Mouse (Mus musculus) fibroblast of lung, adult 2 months (primary cell): ENCODE measurements around the gene Snd1.
A peak's percentile ranks its signal among the peaks of the same experiment; 100 is the strongest.

Source experiments
- DNase-seq: peaks from one replicate; pipeline ENCODE4 v3.0.0-alpha.2; 2011; ENCODE audit warnings: low read depth

Gene Snd1

GRCm38 (mm10) chr6:28546943-28547342 lies 72.0 kb downstream of the Snd1 start:
- no peak for DNase-seq

DNA sequence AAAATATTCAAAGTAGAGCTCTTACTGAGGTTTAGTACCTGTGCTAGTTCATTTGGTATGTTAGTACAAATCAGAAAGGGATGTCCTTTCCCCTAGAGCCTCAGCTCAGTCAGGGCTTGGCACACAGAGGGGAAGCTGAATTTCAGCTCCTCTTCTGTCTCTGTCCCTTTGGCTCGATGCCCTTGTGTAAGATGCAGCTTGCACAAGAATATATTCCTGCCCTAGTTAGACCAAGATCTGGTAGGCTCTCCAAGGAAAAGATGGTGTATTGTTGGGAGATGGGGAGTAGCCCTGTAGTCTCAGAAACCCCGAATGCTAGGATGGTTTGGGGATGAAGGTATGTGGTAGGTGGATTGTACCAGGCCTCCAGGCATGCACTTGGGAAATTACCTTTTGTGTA lies 74.4 kb downstream of the Snd1 start:
- DNase-seq: no peak

DNA sequence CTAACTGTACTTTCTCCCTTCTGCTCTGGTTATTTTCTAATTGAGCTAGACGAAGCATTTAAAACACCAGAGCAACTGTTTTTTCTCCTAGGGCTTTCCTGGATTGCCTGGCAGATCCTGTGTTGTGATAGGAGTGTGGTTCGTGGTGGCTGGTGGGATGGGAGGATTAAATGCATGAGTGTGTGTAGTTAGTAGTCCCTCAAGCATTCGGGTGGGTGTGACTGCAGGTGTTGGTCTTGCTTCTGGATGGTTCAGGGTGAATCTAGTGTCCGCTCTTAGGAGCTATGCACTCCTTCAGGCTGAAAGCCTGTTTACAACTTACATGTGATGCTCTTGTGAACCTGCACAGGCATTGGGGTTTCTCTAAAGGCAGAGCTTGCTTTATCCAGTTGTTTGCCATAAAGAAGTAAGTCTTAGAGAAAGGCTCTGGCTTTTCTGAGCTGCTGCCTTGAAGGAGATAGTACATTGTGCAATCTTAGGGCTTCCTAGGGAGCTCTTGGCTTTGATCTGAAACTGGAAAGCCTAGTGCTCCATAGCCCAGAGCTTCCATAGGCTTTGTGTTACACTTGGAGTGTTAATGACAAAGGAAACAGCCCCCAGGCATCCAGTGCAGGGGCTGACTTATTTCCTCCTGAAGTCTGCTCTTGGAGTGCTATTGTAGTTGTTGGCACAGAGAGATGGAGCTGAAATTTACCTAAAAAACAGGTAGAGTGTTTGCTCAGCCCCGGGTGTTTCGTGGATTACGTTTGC lies 75.5 kb downstream of the Snd1 start:
- DNase-seq: no peak

GRCm38 (mm10) chr6:28554470-28554869 lies 79.5 kb downstream of the Snd1 start:
- DNase-seq: no peak

DNA sequence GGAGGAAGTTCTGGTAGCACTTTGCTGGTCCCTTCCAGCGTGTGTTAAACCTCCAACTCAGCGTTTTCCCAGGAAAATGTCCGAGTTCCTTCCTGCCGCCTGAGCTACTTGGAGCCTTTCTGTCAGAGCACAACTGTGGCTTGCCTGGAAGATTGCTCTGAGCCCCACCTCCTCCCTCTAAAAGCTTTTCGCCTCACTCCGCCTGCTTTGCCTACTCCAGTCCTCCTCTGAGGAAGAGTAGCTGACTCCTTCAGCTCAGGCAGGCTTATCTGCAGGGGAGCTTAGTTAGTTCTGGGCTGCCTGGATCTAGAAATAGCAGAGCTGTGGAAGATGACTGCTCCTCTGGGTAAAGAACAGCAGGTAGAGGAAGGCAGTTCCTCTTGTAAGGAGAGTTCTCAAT lies 80.1 kb downstream of the Snd1 start:
- DNase-seq: no peak

- no peak for DNase-seq
These were observed 80.5 kb downstream of the Snd1 start for GRCm38 (mm10) chr6:28555428-28555827.

DNA sequence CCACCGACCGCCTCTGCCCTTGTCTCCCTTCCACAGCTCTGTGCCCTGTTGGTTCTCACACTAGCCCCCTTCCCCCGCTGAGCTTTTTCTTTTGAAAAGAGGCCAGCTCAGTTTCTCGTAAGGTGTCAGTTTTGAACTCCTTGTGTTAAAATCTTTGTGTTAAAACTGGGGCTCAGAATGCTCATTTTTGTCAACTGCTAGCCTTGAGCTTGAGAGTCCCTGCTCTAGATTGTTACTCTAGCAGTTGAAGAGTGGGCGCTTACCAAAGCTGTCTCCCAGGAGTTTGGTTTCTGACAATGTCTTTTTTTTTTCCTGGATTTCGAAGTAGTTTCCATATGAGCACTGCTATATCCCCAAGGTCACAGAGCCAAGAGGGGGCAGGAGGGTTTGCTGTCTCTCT lies 82.8 kb downstream of the Snd1 start:
- DNase-seq: no peak

DNA sequence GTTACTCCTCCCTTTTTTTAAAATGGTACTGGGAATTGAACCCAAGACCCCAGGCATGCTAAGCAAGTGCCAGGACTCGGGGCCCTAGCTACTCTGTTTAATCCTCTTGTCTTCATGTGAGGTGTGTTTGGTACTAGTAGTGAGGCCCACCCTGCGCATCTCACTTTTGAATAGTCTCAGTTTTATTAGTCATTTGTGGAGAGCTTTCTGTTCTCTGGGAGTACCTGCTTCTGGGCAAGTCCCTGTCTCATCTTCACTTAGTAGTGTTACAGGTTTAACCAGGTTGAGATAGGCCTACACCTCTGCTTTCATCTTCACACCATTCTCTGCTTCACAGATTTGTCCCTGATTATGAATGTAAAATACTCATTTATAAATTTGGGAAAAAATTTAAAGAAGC lies 84.5 kb downstream of the Snd1 start:
- DNase-seq: no peak

DNA sequence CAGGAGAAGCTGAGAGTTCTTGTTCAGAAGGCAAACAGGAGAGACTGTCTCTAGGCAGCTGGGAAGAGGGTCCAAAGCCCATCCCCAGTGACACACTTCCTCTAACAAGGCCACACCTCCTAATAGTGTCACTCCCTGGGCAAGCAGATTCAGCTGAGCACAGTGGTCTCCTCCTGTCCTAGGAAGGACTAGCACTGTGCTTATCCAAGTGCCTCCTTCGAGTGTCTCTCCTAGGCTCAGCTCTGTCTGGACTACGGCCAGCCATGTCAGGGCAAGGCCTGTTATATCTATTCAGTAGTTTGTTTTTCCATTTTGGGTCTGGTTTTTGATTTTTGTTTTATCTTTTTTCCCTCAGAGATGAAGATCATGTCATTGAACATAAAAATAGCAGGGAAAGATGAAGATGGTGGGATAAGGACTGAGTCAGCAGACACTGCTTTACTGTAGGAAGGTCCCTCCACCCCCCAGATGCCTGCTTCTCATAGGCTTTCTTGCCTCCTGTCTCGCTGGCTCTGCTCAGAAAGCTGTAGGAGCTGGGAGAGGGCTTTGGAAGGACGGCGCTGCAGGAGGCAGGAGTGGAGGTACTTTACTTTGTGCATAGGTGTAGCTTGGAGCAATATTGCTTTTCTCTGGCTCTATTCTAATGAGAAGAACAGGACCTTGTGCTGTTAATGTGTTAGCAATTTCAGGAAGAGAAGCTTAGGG lies 86.5 kb downstream of the Snd1 start:
- no peak for DNase-seq

- DNase-seq: no peak
These were observed 87.5 kb downstream of the Snd1 start for GRCm38 (mm10) chr6:28562323-28563044.

GRCm38 (mm10) chr6:28567978-28568377 lies 93.0 kb downstream of the Snd1 start:
- DNase-seq: no peak

- no peak for DNase-seq
These were observed 97.0 kb downstream of the Snd1 start for GRCm38 (mm10) chr6:28571946-28572345.

GRCm38 (mm10) chr6:28572991-28573759 lies 98.2 kb downstream of the Snd1 start:
- DNase-seq: no peak

DNA sequence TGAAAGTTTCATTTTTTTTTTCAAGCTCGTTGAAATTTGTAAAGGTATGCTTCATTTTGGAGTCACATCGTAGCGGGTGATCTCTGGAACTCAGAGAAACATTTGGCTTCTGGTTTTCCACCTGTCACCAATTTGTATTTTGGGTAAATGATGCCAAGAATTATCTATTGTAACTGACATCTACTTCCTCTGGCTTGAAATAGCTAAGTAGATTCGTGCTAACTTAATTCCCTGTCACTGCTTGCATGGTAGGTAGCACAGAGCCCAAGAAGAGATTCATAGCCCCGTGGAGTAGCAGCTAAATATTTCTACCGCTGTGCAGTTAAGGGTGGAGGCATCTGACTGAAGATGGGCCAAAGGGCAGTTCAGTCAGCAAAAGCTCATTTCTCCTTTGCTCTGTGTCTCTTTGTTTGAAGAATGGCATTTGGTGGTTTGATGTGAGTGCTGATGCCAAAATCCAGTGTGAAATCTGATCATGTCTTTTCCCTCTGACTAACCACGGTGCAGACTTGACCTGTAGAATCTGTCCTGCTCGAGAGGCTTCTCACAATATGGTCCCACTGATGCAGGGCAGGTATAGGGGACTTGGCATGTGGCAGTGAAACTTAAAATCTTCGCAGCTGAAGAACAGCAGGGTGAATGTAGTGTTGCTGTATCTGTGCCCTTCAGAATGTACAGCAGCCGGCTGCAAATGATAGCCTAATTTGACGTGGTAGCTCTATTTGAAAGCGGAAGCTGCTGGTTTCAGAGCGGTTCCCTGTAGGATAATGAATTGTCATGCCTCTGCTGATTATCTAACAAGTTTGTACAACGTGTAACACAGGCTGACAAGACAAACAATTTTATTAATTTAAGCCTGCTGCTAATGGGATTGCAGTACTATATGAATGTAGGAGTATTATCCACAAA lies 101.7 kb downstream of the Snd1 start:
- DNase-seq: no peak

DNA sequence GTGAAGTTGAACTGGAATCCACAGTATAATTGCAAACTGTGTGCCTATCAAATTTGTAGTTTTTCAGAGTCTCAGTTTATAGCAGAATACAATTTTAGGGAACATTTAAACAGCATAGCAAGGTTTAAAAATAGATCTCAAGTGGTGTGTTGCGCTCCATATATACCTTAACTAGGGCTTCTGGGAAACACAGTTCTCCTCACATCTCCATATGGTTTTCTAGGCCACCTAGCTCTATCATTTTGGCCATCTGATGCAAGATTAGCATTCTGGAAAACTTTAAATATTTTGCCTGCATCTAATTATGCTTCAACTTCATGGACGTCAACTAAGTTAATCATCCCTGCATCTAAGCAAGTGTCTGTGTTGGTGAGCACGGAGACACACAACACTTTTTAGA lies 107.9 kb downstream of the Snd1 start:
- DNase-seq: no peak

DNA sequence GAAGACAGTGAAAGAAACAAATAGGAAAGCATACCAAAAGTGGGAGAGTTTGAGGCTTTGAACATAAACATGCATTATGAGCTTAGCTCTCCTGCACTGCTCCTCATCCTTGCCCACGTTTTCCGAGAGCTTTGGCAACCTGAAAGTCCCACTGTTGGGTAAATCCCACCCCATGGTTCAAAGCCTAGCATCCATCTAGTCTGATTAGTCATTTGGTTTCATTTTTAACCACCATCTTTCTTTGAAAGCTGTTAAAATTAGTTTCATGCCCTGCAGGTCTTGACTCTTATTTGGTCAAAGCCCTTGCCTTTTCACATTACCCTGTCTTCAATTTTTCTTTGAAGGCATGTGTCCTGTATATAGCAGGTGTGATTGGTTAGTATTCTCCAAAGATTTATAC lies 108.5 kb downstream of the Snd1 start:
- no peak for DNase-seq

GRCm38 (mm10) chr6:28586806-28587205 lies 111.9 kb downstream of the Snd1 start:
- DNase-seq: peak; percentile 51

GRCm38 (mm10) chr6:28588494-28589171 lies 113.7 kb downstream of the Snd1 start:
- no peak for DNase-seq

DNA sequence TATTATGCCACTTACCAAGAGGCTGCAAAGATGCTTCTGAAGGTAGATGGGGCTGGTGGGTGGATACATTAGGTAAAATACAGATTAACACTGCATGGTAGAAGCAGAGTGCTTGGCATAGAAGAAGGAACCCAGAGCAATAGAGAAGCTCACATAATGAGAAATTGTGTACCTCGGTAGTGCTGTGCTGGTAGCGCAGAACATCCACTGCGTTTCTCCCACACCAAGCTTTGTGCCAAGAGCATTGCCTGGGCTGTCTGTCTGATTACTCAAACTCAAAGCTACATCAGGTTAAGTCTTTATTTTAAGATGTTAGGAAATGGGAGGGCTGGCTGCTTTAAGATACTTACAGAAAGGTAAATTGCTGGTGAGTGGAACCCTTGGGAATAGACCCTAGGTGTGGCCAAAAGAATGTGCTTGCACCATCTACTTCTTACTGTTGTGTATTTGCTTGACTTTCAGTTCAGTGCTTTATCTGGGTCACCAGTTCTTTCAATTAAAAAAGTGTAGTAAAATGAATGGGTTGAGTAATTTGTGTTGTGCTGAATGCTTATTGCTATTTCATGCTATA lies 117.5 kb downstream of the Snd1 start:
- no peak for DNase-seq

DNA sequence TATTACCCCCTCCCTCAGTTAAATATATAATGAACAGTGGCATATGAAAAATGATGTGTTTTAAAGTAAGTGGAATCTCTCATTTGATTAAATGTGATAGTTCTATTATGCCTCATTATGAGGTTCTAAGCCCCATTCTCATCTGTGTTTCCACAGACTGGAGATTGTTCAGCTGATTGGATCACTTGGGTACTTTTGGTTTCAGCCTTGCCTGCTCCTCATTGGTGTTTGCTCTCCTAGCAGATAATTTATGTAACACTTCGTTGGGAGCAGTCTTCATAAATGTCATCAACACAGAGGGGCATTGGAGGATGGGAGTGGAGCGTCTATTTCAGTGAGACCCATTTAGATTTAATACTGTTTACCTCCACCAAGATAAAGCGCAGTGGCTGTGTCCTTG lies 118.8 kb downstream of the Snd1 start:
- no peak for DNase-seq
